Mouse (Mus musculus) MEL (cell line): ENCODE measurements around the gene Get4. TPM values are rescaled to one million over a fixed set of nuclear protein-coding genes. Genes with fewer than 3 reads are reported as not detected.

Source experiments
- DNase-seq: peaks from one replicate; pipeline ENCODE4 v3.0.0; 2011; ENCODE audit warnings: low read depth, low spot score
- H3K27ac ChIP-seq: 2 replicates; pipeline ENCODE4 v1.5.1; 2012; ENCODE audit warnings: low read depth, mild to moderate bottlenecking, control low read depth, low read length, moderate library complexity; ENCODE audit not compliant: control insufficient read depth
- H3K27me3 ChIP-seq, 2 experiments: fragments of 150-350 bp in 1 of 2; sonication (generic) in 1 of 2; 2 replicates each; pipeline ENCODE4 v1.6.1; 2012; ENCODE audit warnings: low read length in 2 of 2, mild to moderate bottlenecking in 2 of 2, improper control_type of control experiment in 1 of 2, moderate library complexity in 1 of 2; ENCODE audit not compliant: insufficient read depth in 2 of 2, control insufficient read depth in 1 of 2
- H3K36me3 ChIP-seq, 2 experiments: 2 replicates each; pipeline ENCODE4 v1.6.1; 2012 to 2014; ENCODE audit warnings: low read length in 2 of 2, improper control_type of control experiment in 1 of 2, inconsistent platforms in 1 of 2, mild to moderate bottlenecking in 1 of 2; ENCODE audit not compliant: insufficient read depth in 2 of 2, control insufficient read depth in 1 of 2
- H3K4me1 ChIP-seq, 2 experiments: fragments of 150-350 bp in 1 of 2; sonication (generic) in 1 of 2; 2 replicates each; pipeline ENCODE4 v1.6.1; 2012; ENCODE audit warnings: low read length in 2 of 2, improper control_type of control experiment in 1 of 2, mild to moderate bottlenecking in 1 of 2; ENCODE audit not compliant: insufficient read depth in 2 of 2, control insufficient read depth in 1 of 2
- H3K4me3 ChIP-seq, 2 experiments: fragments of 150-350 bp in 1 of 2; sonication (generic) in 1 of 2; 2 replicates each; pipeline ENCODE4 v1.5.1; 2012; ENCODE audit warnings: low read depth in 2 of 2, low read length in 2 of 2, mild to moderate bottlenecking in 2 of 2, moderate library complexity in 2 of 2, control low read depth in 1 of 2, improper control_type of control experiment in 1 of 2; ENCODE audit not compliant: control insufficient read depth in 1 of 2, insufficient read depth in 1 of 2
- H3K79me2 ChIP-seq: 2 replicates; pipeline ENCODE4 v1.6.1; 2012; ENCODE audit warnings: mild to moderate bottlenecking, low read length, moderate library complexity; ENCODE audit not compliant: control insufficient read depth, poor library complexity, insufficient read depth
- H3K9ac ChIP-seq: 2 replicates; pipeline ENCODE4 v1.6.1; 2012; ENCODE audit warnings: low read depth, mild to moderate bottlenecking, control low read depth, low read length, moderate library complexity; ENCODE audit not compliant: control insufficient read depth, poor library complexity, severe bottlenecking
- H3K9me3 ChIP-seq: fragments of 150-350 bp; sonication (generic); replicated peaks from 2 replicates; pipeline ENCODE4 v1.6.1; 2012; ENCODE audit warnings: mild to moderate bottlenecking, low read length, improper control_type of control experiment, moderate library complexity; ENCODE audit not compliant: insufficient read depth
- BHLHE40 ChIP-seq: IDR thresholded peaks from 2 replicates; pipeline ENCODE4 v1.6.1; 2012; ENCODE audit warnings: low read depth, mild to moderate bottlenecking, inconsistent platforms, low read length, improper control_type of control experiment, borderline replicate concordance
- E2F4 ChIP-seq: IDR thresholded peaks from 2 replicates; pipeline ENCODE4 v1.6.1; 2011; ENCODE audit warnings: low read depth, low read length, improper control_type of control experiment, borderline replicate concordance
- EP300 ChIP-seq, 2 experiments: IDR thresholded peaks; 2 replicates each; pipeline ENCODE4 v1.6.1; 2011; ENCODE audit warnings: improper control_type of control experiment in 2 of 2, low read length in 2 of 2, low read depth in 1 of 2, mild to moderate bottlenecking in 1 of 2
- ETS1 ChIP-seq: IDR thresholded peaks from 2 replicates; pipeline ENCODE4 v1.6.1; 2012; ENCODE audit warnings: low read depth, mild to moderate bottlenecking, inconsistent platforms, low read length, improper control_type of control experiment, moderate library complexity
- GATA1 ChIP-seq: IDR thresholded peaks from 2 replicates; pipeline ENCODE4 v1.6.1; 2011; ENCODE audit warnings: low read depth, low read length, improper control_type of control experiment
- HCFC1 ChIP-seq: IDR thresholded peaks from 2 replicates; pipeline ENCODE4 v1.6.1; 2012; ENCODE audit warnings: low read depth, mild to moderate bottlenecking, inconsistent platforms, low read length, improper control_type of control experiment, moderate library complexity
- JUND ChIP-seq: IDR thresholded peaks from 2 replicates; pipeline ENCODE4 v1.6.1; 2011; ENCODE audit warnings: low read depth, mild to moderate bottlenecking, improper control_type of control experiment, low read length
- KAT2A ChIP-seq: conservative IDR thresholded peaks from 2 replicates; pipeline ENCODE4 v1.6.1; 2012; ENCODE audit warnings: low read depth, low read length, improper control_type of control experiment, inconsistent platforms
- MXI1 ChIP-seq: IDR thresholded peaks from 2 replicates; pipeline ENCODE4 v1.6.1; 2011; ENCODE audit warnings: mild to moderate bottlenecking, low read depth, low read length, improper control_type of control experiment
- POLR2AphosphoS2 ChIP-seq: IDR thresholded peaks from 2 replicates; pipeline ENCODE4 v1.6.1; 2011; ENCODE audit warnings: low read length, improper control_type of control experiment
- RAD21 ChIP-seq: IDR thresholded peaks from 2 replicates; pipeline ENCODE4 v1.6.1; 2011; ENCODE audit warnings: mild to moderate bottlenecking, low read depth, low read length, improper control_type of control experiment
- SIN3A ChIP-seq: IDR thresholded peaks from 2 replicates; pipeline ENCODE4 v1.6.1; 2012; ENCODE audit warnings: low read length, improper control_type of control experiment, inconsistent platforms
- TAL1 ChIP-seq: IDR thresholded peaks from 2 replicates; pipeline ENCODE4 v1.6.1; 2012; ENCODE audit warnings: mild to moderate bottlenecking, inconsistent platforms, low read length, moderate library complexity, mixed read lengths
- TBP ChIP-seq: IDR thresholded peaks from 2 replicates; pipeline ENCODE4 v1.8.0; 2011; ENCODE audit warnings: low read depth, low read length, improper control_type of control experiment
- TCF12 ChIP-seq: IDR thresholded peaks from 2 replicates; pipeline ENCODE4 v1.6.1; 2014; ENCODE audit warnings: low read depth, mild to moderate bottlenecking, inconsistent platforms, low read length, improper control_type of control experiment, moderate library complexity
- USF2 ChIP-seq, 2 experiments: IDR thresholded peaks; 2 replicates each; pipeline ENCODE4 v1.6.1; 2011 to 2012; ENCODE audit warnings: improper control_type of control experiment in 2 of 2, low read length in 2 of 2, borderline replicate concordance in 1 of 2, inconsistent platforms in 1 of 2, low read depth in 1 of 2, mild to moderate bottlenecking in 1 of 2; ENCODE audit not compliant: insufficient read depth in 1 of 2
- ZKSCAN1 ChIP-seq: IDR thresholded peaks from 2 replicates; pipeline ENCODE4 v1.6.1; 2012; ENCODE audit warnings: low read depth, mild to moderate bottlenecking, inconsistent platforms, low read length, improper control_type of control experiment, moderate library complexity
- polyA plus RNA-seq, 2 experiments: library from polyadenylated mRNA; stranded (reverse) in 1 of 2; unstranded in 1 of 2; fragments of >175 nt in 1 of 2; fragments of >200 nt in 1 of 2; gene quantifications; 2 replicates each; pipeline versions ENCODE4 v1.2.1 to v1.2.4; 2012; ENCODE audit warnings: low replicate concordance in 2 of 2, low read depth in 1 of 2; ENCODE audit not compliant: insufficient read length in 2 of 2, insufficient read depth in 1 of 2, missing spikeins in 1 of 2
- total RNA-seq: library from RNA; depleted of rRNA; stranded (reverse); fragments of 300-350 nt; gene quantifications from 2 replicates; pipeline ENCODE4 v1.2.3, GENCODE M21; 2012

The Get4 gene
- total and polyA plus RNA-seq, 3 experiments: 117 to 180 TPM; not detected in 1

DNA sequence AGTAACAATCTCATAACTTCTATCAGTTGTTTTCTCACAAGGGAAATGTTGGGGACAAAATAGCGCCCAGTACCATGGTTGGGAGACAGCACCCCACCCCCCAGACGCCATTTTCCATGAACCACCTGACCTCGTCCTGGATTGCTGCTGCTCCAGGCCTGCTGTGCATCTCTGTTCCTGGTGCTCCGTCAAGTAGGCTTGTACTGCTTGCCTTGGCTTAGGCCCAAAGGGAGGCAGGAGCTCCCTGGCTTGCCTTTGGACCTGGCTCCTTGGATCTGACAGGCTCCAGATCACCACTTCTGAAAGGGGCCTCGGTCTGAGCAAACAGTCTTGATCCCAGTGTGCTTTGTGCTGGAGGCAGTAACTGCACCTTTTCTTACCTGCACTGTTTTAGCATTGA lies 7.7 kb downstream of the Get4 start:
- Histone ChIP-seq H3K9ac (no peak overlapping the region), H3K36me3 (peaks cover 7 to 27% of the 10 kb centered on the region in 2 experiments; a peak in 3 of 4 replicates), H3K4me3 (no peak overlapping the region), H3K27me3 (no peaks in the 10 kb centered on the region), H3K27ac (no peak overlapping the region), H3K9me3 (no peaks in the 10 kb centered on the region), H3K4me1 (peaks cover 2 to 15% of the 10 kb centered on the region in 2 experiments; a peak in 2 of 4 replicates), H3K79me2 (peaks cover 25% of the 10 kb centered on the region)
- TF ChIP-seq TBP: no peak
- TF ChIP-seq GATA1: no peak
- TF ChIP-seq TAL1: no peak
- TF ChIP-seq HCFC1: no peak
- TF ChIP-seq TCF12: no peak
- no peak for TF ChIP-seq SIN3A
- TF ChIP-seq JUND: no peak
- no peak for TF ChIP-seq KAT2A
- no peak for TF ChIP-seq ZKSCAN1
- no peak for TF ChIP-seq BHLHE40
- no peak for TF ChIP-seq ETS1
- no peak for TF ChIP-seq EP300 (IDR thresholded peaks at IDR 0.05; ENCODE audit: low read depth in 1 of 2, low read length in 2 of 2)
- no peak for DNase-seq

DNA sequence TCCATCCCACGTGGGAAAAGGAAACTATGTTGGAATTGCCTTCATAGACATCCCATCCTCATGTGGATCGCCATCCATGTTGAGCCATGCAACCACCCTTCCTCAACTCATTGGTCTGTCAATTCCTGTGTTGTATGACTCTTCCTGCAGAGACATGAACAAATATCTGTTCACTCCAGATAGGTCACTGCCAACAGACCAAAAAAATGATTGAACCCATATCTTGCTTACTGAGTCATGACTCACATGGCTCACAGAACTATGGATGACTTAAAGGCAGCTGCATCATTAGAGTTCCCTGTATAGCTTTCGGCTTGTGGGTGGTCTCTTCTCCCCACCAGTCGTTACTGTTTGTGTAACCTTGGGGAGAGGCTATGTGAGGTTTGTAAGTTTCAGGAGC lies 9.3 kb downstream of the Get4 start:
- H3K4me1 ChIP-seq: peaks cover 2 to 15% of the 10 kb centered on the region in 2 experiments; a peak in 2 of 4 replicates

DNA sequence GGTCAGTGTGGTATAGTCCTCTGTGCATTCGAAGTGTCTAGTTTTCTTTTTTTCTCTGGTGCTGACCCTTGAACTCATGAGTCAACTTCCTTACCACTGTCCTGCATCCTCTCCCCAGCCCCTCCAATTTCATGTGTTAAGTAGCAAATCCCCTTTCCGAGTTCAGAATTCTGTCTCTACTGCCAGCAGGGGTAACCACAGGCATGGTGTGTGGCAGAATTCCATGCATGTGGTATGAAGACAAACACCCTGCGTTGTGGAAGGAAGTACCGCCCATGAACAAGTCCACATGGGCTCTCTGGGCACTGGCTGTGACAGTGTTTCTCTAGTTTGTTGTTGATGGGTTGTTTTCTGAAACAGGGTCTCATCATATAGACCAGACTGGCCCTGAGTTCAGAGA lies 15.5 kb downstream of the Get4 start:
- Histone ChIP-seq H3K9ac (no peak overlapping the region), H3K4me1 (no peaks in the 10 kb centered on the region), H3K27me3 (no peaks in the 10 kb centered on the region), H3K79me2 (no peaks in the 10 kb centered on the region), H3K9me3 (no peaks in the 10 kb centered on the region), H3K36me3 (peaks cover 0 to 14% of the 10 kb centered on the region in 2 experiments; a peak in 2 of 4 replicates), H3K27ac (no peak overlapping the region), H3K4me3 (no peak overlapping the region)
- TF ChIP-seq USF2 (IDR thresholded peaks at IDR 0.05; ENCODE audit: borderline replicate concordance in 1 of 2, insufficient read depth in 1 of 2, low read depth in 1 of 2, low read length in 2 of 2) (no peak), BHLHE40 (no peak), MXI1 (no peak), RAD21 (no peak), ZKSCAN1 (no peak), TAL1 (no peak), POLR2AphosphoS2 (no peak), E2F4 (no peak)
- DNase-seq: no peak

More for the DNA sequence above, 9.3 kb downstream of the Get4 start:
- Histone ChIP-seq H3K9me3 (no peaks in the 10 kb centered on the region), H3K4me3 (no peak overlapping the region), H3K9ac (no peak overlapping the region), H3K36me3 (peaks cover 7 to 28% of the 10 kb centered on the region in 2 experiments; a peak in 3 of 4 replicates), H3K27ac (no peak overlapping the region), H3K79me2 (peaks cover 12% of the 10 kb centered on the region), H3K27me3 (no peaks in the 10 kb centered on the region)
- DNase-seq: peak; percentile 35
- TF ChIP-seq GATA1: 0 out of 2 replicates have a peak, but pooled peaks have one; percentile 15
- no peak for TF ChIP-seq ETS1
- peak; percentile 43; the same call in 1 of the 2 replicates for TF ChIP-seq TAL1
- peak; percentile 52 to 53; a peak in 3 of 4 replicates for TF ChIP-seq EP300 (IDR thresholded peaks at IDR 0.05; ENCODE audit: low read depth in 1 of 2, low read length in 2 of 2)
